Mouse (Mus musculus): ENCODE data around the gene Ccr9.
A peak's percentile ranks its signal among the peaks of the same experiment; 100 is the strongest.

Gene Ccr9

DNA sequence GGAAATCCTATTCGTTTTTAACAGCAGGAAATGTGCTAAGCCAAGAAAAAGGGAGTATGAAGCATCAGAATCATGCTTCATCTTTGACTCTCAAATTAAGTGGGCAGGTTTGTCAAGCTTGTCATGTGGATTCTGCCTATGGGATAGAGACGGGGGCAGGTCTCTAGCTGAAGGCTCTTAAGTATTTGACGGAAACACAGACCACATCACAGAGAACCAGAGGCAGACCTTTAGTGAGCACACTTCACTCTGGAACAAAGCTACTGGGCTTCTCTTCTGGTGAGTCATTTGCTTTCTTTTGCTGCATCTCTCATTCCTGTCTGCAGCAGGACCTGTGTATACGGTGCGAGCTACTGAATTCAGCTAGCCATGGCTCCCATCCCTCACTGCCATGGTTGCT is 128.0 kb downstream of the Ccr9 start, which contains the start of gene Cxcr6:
Gene Cxcr6 (plus strand): TSS at position 209 of the 400 bp plus-strand sequence.
- DNase-seq, result no peak

DNA sequence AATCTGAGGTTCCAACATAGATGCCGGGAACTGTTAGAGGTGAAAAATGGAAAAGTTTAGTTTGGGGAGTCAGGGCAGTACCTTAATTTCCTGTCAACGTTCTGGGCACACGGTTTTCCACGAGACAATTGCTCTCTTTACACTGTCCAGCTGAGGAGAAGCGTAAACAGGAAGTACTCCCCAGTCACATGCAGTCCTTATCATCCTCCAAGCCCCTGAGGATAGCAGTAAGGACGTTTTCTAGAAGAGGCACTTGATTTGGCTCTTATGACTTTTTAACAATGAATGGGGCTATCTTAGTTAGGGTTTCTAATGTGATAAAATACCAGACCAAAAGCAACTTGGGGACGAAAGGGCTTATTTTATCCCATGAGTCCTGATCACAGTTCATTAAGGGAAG is 130.3 kb downstream of the Ccr9 start:
- no peak for DNase-seq

DNA sequence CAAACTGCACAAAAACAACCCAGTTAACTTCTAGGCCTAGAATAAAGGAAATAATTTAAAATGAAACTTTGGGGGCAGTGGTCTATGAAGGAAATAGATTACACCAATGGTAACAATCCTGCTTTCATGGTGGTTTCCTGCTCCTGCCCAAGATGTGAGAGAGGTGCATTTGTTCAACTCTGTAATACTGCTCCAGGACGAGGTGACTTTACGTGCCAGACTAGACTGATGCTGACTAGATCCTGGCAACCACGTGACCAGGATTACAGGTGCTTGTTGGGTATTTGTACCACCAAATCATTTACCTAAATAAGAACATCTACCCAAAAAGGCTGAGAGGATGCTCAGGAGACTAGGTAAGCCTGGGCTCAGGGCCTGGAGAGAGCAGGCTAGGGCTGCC is 133.6 kb downstream of the Ccr9 start:
- DNase-seq, result no peak

DNA sequence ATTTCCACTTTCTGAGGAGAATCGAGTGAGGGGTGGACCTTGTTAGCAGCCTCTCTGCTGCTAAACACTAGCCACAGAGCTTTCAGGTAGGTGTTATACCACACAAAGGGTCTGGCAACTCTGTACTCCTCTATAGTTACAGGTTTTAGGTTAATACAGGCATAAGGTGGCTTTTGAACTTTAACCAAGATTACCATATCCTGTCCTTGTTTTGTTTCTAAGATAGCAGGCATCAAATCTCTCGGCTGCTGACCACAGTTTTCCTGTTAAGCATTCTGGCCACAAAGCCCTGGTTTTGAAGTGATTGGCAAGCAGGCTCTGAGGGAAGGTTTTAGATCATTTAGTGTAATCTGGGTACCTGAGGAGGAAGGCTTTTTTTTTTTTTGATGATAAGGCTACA is 136.1 kb downstream of the Ccr9 start:
- no peak for DNase-seq

DNA sequence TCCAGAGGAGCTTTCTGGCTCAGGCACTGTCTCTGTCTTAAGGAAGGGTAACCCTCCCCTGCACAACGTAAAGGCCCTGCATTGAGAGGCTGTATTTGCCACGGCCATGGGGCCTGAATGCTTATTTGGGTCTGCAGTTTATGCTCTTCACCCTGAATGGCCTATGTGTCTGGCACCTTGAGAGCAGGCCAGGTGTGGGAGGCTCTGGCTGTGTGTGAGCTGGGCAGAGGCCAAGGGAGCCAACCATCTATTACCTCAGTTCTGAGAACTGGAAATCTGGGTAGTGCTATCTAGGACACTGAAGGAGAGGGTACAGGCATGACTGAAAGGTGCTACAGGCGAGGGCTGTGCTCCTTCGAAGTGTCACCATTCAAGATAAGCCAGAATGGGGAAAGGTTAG is 136.6 kb downstream of the Ccr9 start:
- no peak for DNase-seq

DNA sequence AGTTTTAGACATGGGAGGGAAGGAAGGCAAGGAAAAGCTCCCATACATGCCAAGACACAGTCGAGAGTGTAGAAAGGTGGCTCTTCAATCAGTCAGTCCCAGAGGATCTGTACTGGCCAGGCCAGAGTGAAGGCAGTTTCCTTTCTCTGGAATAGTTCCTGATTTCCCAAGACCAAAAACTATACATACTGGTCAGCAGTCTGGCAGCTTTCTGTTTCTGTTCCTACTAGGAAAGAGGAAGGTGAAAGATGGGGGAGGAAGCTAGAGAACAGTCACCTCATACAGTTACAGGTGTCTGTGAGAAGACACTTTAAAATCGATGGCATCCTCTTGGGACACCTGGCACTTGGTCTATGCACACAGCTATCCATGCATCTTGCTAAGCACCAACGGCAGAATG is 137.2 kb downstream of the Ccr9 start:
- no peak for DNase-seq

DNA sequence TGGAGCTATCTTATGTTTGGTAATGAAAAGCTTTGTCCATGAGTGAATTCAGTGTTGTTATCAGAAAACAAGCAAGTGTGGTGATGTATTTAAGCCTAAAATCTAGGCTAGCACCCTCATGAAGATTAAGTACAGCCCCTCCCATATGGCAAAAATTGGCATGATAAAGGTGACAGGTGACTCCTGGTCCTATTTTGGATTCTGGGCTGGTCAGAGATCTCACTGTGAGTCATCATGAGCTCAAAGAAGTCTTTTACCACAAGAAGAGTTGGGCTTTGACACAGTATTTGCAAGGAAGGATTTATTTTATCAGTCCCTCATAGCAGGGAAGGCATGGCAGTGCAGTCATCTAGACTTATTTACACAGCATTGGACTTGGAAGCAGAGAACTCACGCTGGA is 137.8 kb downstream of the Ccr9 start:
- no peak for DNase-seq

DNA sequence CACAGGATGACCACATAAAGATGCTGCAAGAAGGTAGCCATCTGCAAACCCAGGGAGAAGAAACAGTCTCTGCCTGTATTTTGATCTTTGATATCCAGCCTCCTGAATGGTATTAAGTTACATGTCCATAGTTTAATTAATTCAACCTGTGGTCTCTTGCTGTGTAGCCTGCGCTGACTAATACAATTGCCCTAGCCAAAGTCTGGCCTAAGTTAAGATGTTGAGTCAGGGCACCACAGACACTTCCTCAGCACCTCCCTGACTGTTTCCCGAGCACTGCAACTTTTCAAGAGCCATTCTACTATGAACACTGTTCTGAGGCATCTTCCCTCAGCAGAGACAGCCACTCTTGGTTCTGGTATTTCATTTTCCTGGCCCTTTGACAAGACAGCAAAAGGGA is 140.4 kb downstream of the Ccr9 start:
- DNase-seq, result no peak

DNA sequence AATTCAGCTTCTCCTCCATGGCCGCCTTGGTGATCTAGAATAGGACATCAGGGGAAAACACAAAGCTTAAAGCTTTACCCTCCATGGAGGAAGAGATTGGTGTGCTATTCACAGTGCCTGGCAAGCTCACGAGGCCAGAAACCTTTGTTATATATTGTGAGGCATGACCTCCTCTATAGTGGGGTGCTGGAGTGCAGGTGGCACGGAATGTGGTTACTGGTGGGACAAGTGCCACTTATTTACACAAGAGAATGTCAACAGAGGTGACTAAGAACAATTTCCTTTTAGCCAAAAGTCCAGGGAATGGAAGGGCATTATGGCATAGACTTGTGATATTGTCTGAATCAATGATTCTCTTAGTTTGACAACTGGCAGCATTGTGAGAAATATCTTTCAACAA is 148.4 kb downstream of the Ccr9 start:
- peak; percentile 61 for DNase-seq

DNA sequence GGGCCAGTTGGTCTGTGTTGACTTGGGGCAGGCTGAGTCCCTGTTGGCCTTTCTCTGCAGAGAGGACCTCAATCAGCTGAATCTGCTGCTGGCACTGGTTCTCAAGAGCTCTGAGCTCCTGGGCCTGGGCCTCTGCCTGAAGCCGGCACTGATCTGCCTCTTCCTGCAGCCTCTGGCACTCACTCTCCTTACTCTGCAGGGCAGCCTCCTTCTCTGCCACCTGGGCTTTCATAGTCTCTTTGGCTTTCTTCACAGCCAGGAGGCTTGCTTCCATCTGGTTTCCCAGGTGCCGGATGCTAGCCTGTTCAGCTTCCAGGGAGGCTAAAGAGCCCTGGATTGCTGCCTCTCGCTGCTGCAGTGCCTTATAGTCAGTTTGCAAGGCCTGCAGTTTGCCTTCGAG is 150.7 kb downstream of the Ccr9 start:
- no peak for DNase-seq
